Mouse (Mus musculus) B cell, adult 62 days (primary cell): Measurements from ENCODE around the gene Gvin1. TPM values are rescaled to one million over a fixed set of nuclear protein-coding genes. Genes with fewer than 3 reads are reported as not detected.

ENCODE experiments used
- total RNA-seq: library from RNA; stranded (reverse); gene quantifications from 4 replicates; pipeline ENCODE4 v1.2.4, GENCODE M21; 2023

The Gvin1 gene
- total RNA-seq = 60.2 to 67.4 TPM (median 64.7 TPM) in 4 replicates

DNA sequence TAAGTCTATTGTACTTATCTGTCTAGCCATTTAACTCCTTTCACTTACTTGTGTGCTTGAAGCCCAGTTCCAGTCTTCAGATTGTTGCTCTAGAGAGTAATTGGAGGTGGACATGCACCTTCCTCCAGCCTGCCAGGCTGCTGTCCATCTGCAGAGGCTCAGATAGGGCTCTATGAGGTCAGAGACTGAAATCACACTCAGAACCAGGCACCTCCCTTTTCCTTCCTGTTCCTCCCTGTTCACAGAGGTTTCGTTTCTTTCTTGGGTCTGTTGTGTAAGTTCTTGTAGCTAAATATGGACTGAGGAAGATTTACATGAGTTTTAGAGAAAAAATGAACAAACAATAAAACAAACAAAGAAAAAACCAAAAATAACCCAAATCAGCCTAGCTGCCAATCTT lies at the start of gene Gvin1:
TSS of gene Gvin1 (minus strand) at position 150 of the 400 bp plus-strand sequence.

